ENCODE assay signal across 16 mouse cellular contexts in genomic region chr8:118334933-118335332, GRCm38 (mm10). TPM values are rescaled to one million over a fixed set of nuclear protein-coding genes. Genes with fewer than 3 reads are reported as not detected.
A peak's percentile ranks its signal among the peaks of the same experiment; 100 is the strongest.
DNase-seq lines count a peak whose midpoint lies in the region; ATAC-seq and TF ChIP-seq lines count a peak whose summit lies in the region.
"Had no signal": no experiment of that assay in that cellular context is flagged by ENCODE, and none has a peak within 500 bp of the region (broad histone marks: within the 10 kb centered on the region; RNA-seq: fewer than 3 reads in every experiment).

No protein-coding gene starts in this region.

- no peak overlapping the region for H3K27ac ChIP-seq in gastrocnemius, adult 2 months
- no peak overlapping the region for H3K27ac ChIP-seq in liver, embryonic 11.5 days (ENCODE audit: low read depth, low read length)
- H3K27ac ChIP-seq: forebrain, embryonic 15.5 days; heart, embryonic 13.5 days; midbrain, embryonic 10.5 days had no signal

- no peak overlapping the region for H3K4me2 ChIP-seq in liver, embryonic 11.5 days
- H3K4me2 ChIP-seq: forebrain, embryonic 15.5 days; heart, embryonic 13.5 days had no signal

- ATAC-seq in liver, embryonic 11.5 days (replicated peaks; ENCODE audit: low FRiP score): no peak
- ATAC-seq: forebrain, embryonic 15.5 days had no signal

- intact Hi-C loops in gastrocnemius, adult 2 months (cut with DNase I): no loop called here

- H3K27me3 ChIP-seq in liver, embryonic 11.5 days (replicated peaks; ENCODE audit: control insufficient read depth, insufficient read depth, low read length): no peaks in the 10 kb centered on the region
- H3K27me3 ChIP-seq: forebrain, embryonic 15.5 days; heart, embryonic 13.5 days had no signal

- 76% methylated on average over 7 of the region's 7 CpGs for WGBS in liver, embryonic 11.5 days

- TF ChIP-seq CTCF in gastrocnemius, adult 2 months (IDR thresholded peaks at IDR 0.05): peak; percentile 44

- H3K4me1 ChIP-seq in liver, embryonic 11.5 days (replicated peaks; ENCODE audit: control insufficient read depth, insufficient read depth, low read length): no peaks in the 10 kb centered on the region

- H3K9ac ChIP-seq in liver, embryonic 11.5 days (ENCODE audit: low read depth, low read length): no peak overlapping the region
- H3K9ac ChIP-seq: forebrain, embryonic 15.5 days; heart, embryonic 13.5 days had no signal

- no peaks in the 10 kb centered on the region for H3K9me3 ChIP-seq in liver, embryonic 11.5 days (ENCODE audit: control insufficient read depth, low read length)
- H3K9me3 ChIP-seq: forebrain, embryonic 15.5 days; heart, embryonic 13.5 days; midbrain, embryonic 10.5 days had no signal

- H3K4me3 ChIP-seq in gastrocnemius, adult 2 months: no peak overlapping the region
- H3K4me3 ChIP-seq in liver, embryonic 11.5 days (ENCODE audit: low read depth, low read length): no peak overlapping the region
- H3K4me3 ChIP-seq: forebrain, embryonic 15.5 days; heart, embryonic 13.5 days; midbrain, embryonic 10.5 days; myocyte had no signal

- no peaks in the 10 kb centered on the region for H3K36me3 ChIP-seq in liver, embryonic 11.5 days (ENCODE audit: control insufficient read depth, insufficient read depth, low read length)
- H3K36me3 ChIP-seq: forebrain, embryonic 15.5 days; heart, embryonic 13.5 days; midbrain, embryonic 10.5 days had no signal

- DNase-seq in gastrocnemius, adult 2 months: no peak
- DNase-seq in gastrocnemius, postnatal 25 days: no peak
- peak; percentile 10 for DNase-seq in lung, postnatal 10 days
- no peak for DNase-seq in lung, postnatal 14 days
- peak; percentile 56 for DNase-seq in ES-CJ7 (ENCODE audit: low read depth, low spot score)
- peak; percentile 29 for DNase-seq in ZHBTc4 (ENCODE audit: low read depth, low spot score)
- DNase-seq in liver, embryonic 11.5 days (ENCODE audit: low spot score): no peak
- DNase-seq: gastrocnemius, postnatal 14 days; kidney, adult 11 months; lung, adult 18-20 months; thymus, postnatal 36 days had no signal

RNA-seq across cellular contexts. Expression of gene Cdh13, which starts 51.4 kb away (rescaled TPM):
- 100 to 1,000 TPM in 1 of 2 experiments, 10 to 100 TPM in 1; 88.3 to 104 TPM for total RNA-seq in gastrocnemius, adult 2 months (2021)
- total RNA-seq in gastrocnemius, postnatal 25 days (2021): 100 to 1,000 TPM; 102 to 124 TPM
- 2.5 and 2.9 TPM in 2 replicates for polyA plus RNA-seq in liver, embryonic 11.5 days (2014; fragmentation: Nextera tagmentation; extraction: Ambion mirVana)
- total RNA-seq: MEL had no signal

Comparison
In these comparisons a context has a peak if more than half of its experiments do, and no peak if none do; other contexts are left out.
1. DNase-seq: peak in lung, postnatal 10 days (single experiment), ES-CJ7 (single experiment) and ZHBTc4 (single experiment); none in gastrocnemius, adult 2 months (single experiment), gastrocnemius, postnatal 25 days (single experiment), lung, postnatal 14 days (single experiment) and liver, embryonic 11.5 days (single experiment).